Comparison of ENCODE assay signal across 10 mouse cellular contexts in genomic region chr7:67234797-67235196, GRCm38 (mm10). TPM values are rescaled to one million over a fixed set of nuclear protein-coding genes. Genes with fewer than 3 reads are reported as not detected.
DNase-seq lines count a peak whose midpoint lies in the region.
"Had no signal": no experiment of that assay in that cellular context is flagged by ENCODE, and none has a peak within 500 bp of the region (broad histone marks: within the 10 kb centered on the region; RNA-seq: fewer than 3 reads in every experiment).

No protein-coding gene starts in this region.

- intact Hi-C loops in left cerebral cortex, postnatal 4 days (cut with DNase I): no loop called here

- peak; percentile 48 for DNase-seq in cerebellum, adult 9-10 months
- DNase-seq in cerebellum, adult 8-10 months: no peak
- peak; percentile 28 for DNase-seq in left cerebral cortex, postnatal 4 days
- DNase-seq in left cerebral cortex, adult 11 months (ENCODE audit: low spot score): no peak
- peak; percentile 75 to 80 for DNase-seq in heart, adult 18-20 months
- peak; percentile 75 for DNase-seq in kidney, postnatal 10 days
- DNase-seq in Muller cell, postnatal 12 days (ENCODE audit: inconsistent ontology term): no peak
- no peak for DNase-seq in neural tube, embryonic 10.5 days (ENCODE audit: extremely low spot score, low spot score)
- DNase-seq: B cell, adult 2 months; retina, postnatal 1 day had no signal

RNA-seq across cellular contexts. Expression of gene Lysmd4, which starts 12.5 kb away (rescaled TPM):
- total RNA-seq in left cerebral cortex, postnatal 4 days (2021): 10 to 100 TPM; 32.5 to 35.4 TPM
- total RNA-seq in heart, adult 18-20 months (2021): 10 to 100 TPM; 15.2 to 18.1 TPM

Comparison
In these comparisons a context has a peak if more than half of its experiments do, and no peak if none do; other contexts are left out.
1. DNase-seq: peak in cerebellum, adult 9-10 months (single experiment), left cerebral cortex, postnatal 4 days (single experiment), heart, adult 18-20 months (2 of 2) and kidney, postnatal 10 days (single experiment); none in cerebellum, adult 8-10 months (single experiment), left cerebral cortex, adult 11 months (single experiment), Muller cell, postnatal 12 days (single experiment) and neural tube, embryonic 10.5 days (single experiment).